Mouse (Mus musculus) adrenal gland, adult (tissue): ENCODE measurements around the gene Anks3.
A peak's percentile ranks its signal among the peaks of the same experiment; 100 is the strongest.

Source experiments
- DNase-seq, 2 experiments: peaks; one replicate each; pipeline ENCODE4 v3.0.0; 2022 to 2023; ENCODE audit warnings: low spot score in 1 of 2; ENCODE audit not compliant: inconsistent age in 2 of 2

Gene Anks3

GRCm38 (mm10) chr16:4935430-4935829 is 28.6 kb downstream of the Anks3 start:
- no peak for DNase-seq

GRCm38 (mm10) chr16:4932429-4932828 is 31.6 kb downstream of the Anks3 start:
- DNase-seq: peak in 1 of 2 experiments; percentile 41

DNA sequence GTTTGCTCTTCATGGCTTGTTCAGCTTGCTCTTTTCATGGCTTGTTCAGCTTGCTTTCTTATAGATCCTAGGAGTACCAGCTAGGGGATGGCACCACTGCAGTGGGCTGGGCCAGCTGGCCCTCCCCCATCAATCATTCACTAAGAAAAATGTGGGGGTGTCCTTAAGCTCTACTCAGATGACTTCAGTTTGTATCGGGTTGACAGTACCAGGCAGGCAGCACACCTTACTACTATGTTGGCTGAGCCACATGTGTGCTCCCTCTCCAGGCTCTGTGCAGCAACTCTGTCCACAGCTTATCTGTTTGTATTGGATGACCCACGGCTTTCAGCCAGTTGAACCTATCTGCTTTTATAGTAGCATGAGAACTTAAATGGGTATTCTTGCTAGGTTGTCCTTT is 35.5 kb downstream of the Anks3 start:
- no peak for DNase-seq

DNA sequence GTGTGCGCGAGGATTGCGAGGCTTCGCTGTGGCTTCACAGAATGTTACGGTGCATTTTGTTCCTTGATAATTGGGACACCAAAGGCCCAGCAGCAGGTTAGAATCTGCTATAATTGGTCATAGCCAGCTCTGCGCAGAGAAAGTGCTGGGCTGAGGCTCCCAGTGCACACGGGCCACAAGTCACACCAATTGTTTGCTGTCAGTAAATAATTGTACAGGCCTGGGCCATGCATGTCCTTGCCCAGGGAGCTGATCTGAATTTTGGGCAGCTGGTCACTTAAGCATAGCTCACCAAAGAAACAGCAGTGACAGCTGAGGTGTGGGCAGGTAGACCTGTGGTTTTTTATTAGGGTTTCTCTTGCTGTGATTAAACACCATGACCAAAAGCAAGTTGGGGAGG is 36.0 kb downstream of the Anks3 start:
- no peak for DNase-seq

GRCm38 (mm10) chr16:4923996-4924395 is 40.0 kb downstream of the Anks3 start:
- no peak for DNase-seq

DNA sequence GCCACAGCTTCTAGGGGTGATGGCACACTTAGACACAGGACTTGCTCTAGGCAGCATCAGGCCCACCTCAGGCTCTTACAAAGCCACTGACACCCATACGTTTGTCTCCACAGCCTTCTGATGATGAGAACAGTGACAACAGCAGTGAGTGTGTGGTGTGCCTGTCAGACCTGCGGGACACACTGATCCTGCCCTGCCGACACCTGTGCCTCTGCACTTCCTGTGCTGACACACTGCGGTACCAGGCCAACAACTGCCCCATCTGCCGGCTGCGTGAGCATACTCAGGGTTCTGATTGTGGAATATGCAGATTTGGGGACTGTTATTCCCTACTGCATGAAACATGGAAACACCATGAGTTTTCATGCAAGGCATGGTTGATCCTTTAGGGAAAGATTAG is 41.5 kb downstream of the Anks3 start:
- DNase-seq: no peak

DNA sequence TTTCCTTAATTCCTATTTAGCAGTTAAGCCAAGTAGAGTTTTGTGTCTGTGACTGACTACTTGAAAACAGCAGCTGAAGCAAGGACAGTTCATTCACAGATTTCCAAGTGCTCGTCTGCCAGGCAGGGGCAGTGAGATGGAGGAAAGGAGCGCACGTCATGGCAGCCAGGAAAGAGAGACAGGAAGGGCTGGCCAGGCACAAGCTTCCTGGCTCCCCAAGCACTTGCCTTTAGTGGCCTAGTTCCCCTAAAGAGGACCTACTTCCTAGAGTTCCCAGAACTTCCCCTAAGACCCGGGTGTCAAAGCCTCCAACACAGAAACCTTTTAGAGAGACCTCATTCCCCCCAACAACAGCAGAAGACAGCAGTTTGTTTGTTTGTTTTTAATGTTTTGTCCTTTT is 43.4 kb downstream of the Anks3 start:
- DNase-seq: no peak

DNA sequence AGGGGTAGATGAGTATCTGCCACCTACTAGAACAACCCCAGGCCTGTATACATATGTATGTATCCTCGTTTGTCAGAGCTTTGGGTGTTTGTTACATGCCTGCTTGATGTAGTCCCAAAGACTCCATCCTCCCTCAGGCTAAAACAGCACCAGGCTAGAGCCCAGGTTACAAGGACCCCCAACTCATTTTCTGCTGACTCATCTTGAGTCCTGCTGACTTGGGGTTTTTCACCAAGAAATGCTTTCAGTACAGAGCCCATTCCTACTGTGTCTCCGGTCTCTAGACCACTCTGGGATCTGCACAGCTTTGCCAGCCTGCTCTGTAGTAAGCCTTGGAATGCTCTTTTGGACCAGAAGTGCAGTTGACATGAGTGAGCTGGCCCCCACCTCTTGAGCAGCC is 47.4 kb downstream of the Anks3 start:
- DNase-seq: no peak

- DNase-seq: no peak
These were observed 48.1 kb downstream of the Anks3 start for GRCm38 (mm10) chr16:4915931-4916330.

DNA sequence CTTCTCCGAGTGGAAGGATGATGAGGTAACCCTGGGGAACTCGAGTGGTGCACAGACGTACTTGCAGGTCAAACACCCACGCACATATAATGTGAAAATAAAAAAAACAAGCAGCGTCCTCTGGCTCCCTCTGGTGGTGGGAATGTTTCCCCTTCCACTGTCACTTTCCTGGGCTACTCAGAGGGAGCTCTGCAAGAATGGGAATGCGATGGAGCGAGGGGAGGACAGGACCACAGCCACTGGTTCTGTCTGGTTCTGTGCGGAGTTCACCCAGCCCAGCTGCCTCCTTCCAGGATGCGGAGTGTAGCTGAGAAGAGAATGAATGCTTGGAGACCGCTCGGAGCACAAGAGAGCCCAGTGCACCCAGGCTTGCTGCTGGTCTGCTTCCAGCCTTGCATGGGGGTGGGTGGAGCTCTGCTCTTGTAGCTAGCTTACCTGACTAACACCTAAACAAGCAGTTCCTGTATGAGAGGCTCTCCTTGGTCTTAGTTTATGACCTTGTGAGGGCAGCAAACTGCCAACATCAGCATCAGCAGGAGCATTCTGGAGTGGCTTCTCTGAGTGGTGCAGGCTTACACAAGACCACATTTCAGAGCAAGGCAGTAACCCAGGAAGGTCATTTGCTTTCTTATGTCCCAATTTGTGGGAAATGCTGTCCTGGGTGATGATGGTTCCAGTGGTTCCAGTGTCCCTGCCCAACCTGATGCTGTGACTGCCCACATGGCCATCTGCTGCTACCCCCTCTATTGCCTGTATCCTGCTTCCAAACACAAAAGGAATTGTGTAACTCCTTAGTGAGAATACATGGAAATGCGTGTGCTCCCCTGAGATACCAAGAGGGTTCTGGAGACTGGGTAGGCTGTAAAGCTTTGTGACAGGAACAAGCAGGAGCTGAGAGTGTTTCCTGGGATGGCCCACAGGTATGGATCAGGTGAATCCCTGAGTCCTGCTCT is 49.9 kb downstream of the Anks3 start:
- DNase-seq: peak; percentile 84 to 96

- peak; percentile 54 to 81 for DNase-seq
These were observed 50.9 kb downstream of the Anks3 start for GRCm38 (mm10) chr16:4912907-4913782.

DNA sequence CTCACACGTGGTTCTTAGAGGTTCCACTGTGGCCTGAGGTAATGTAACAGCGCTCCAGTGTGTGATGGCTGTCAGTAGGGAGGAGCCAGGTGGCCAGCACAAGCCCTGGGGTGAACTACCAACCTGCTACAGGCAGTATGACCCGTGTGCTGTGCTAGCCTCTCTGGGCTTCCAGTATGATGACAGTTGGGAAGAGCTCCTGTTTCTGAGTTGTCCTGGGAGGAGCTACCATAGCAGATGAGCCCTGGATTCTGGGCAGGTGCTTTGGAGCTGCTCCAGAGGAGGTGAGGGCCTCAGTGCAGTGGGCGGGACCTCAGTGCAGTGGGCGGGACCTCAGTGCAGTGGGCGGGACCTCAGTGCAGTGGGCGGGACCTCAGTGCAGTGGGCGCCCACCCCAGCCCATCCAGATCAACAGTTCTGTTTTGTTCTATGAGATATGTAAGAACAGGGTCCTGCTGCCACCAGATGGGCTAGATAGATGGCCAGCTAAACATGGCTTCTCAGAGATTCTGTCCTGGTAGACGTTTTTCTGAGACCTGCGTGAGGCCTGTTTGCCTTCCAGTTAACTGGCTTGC is 51.8 kb downstream of the Anks3 start:
- no peak for DNase-seq

DNA sequence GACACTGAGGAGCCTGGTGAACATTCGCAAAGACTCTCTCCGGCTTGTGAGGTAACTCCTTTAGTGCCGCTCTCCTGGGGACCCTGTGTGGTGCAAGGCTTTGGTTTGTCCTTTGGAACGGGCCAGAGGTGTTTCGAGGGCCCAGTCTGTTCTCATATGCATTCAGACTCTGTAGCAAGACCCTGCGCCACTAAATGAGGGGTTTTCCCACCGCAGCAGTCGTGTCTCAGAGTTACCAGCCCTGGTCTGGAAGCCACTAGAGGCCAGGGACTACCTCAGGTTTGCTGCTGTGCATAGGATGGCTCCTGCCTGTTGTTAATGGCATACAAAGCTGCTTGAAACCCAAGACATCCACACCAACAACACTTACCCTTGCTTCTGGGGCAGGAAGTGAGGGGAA is 53.2 kb downstream of the Anks3 start:
- no peak for DNase-seq

DNA sequence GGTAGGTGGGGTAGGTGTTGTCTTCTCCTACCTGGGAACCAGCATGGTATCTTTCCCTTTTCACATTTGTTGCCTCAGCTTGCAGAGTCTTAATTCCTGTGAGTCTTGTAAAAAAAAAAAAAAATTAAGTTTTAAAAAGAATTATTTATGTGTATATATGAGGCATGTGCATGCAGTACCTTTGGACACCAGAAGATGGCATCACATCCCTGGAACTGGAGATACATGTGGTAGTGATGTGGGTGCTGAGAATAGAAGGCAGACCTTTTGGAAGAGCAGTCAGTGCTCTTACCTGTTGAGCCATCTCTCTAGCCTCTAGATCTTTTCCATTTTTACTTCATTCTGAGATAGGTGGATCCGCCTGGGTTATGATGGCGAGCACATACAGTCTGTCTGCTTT is 54.3 kb downstream of the Anks3 start:
- no peak for DNase-seq

- DNase-seq: no peak
These were observed 56.0 kb downstream of the Anks3 start for GRCm38 (mm10) chr16:4907972-4908371.

- no peak for DNase-seq
These were observed 56.6 kb downstream of the Anks3 start for GRCm38 (mm10) chr16:4907386-4907785.

GRCm38 (mm10) chr16:4906559-4906958 is 57.4 kb downstream of the Anks3 start:
- DNase-seq: no peak

DNA sequence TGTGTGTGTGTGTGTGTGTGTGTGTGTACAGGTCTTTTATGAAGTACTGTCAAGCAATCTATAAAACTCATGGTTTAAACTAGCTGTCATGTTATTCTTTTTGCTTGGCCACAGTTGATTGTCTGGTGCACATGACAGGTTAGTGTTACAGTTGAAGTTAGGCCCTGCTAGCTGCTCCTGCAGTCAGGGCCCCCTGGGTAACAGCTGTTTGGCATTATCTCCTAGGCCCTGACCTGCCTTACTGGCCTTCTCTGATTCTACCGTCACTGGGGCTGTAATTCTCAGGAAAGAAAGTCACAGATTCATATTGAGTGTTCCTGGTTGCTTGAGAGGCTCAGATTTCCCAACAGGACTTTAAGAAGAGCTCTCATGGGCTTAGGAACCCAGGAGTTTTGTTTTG is 58.4 kb downstream of the Anks3 start:
- DNase-seq: no peak

DNA sequence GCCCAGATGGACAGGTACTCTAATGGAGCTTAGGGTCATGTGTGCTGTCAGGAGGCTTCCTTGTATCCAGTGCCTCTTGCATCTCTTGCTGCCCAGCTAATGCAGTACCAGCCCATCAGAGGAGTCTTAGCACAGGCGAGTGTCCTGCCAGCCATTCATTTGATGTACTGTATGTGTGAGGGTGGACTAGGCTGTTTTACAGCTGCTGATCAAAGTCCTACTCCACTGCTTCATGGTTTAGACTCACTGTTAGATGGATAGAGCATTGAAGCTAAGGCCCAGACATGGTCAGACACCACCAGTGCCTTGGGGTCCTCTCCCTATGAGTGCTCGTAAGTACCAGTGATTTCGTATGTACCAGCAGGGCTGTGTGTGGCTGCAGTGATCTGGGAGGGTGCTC is 59.1 kb downstream of the Anks3 start:
- no peak for DNase-seq

- DNase-seq: peak in 1 of 2 experiments; percentile 78
These were observed 60.4 kb downstream of the Anks3 start for GRCm38 (mm10) chr16:4903491-4904102.

DNA sequence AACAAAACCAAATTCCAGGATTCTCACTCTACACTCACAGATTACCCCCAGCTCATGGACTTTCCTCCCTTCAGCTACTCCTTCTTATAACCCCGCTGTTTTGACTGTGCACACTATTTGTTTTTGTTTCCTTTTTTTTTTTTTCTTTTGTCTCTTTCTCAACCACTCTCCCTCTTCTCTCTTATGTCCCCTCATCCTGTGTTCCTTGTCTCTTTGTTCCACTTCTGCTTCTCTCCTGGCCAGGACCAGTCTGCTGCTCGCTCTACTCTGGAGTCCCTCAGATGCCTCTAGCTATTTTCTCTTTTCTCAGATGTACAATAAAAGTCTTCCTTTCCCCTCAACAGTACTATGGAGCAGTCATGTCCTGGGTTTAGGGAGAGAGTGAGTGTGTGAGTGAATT is 61.6 kb downstream of the Anks3 start:
- no peak for DNase-seq
